Mouse (Mus musculus) CH12F3 (cell line): ENCODE data around the gene Cabp2.
"Not testable (repeated sequence)": the region's sequence is repeated elsewhere in the genome, so short reads cannot be mapped to it uniquely, and the experiment has no call there.

Experiments
- in situ Hi-C: fragments of 300-500 bp; cut with MboI; formaldehyde crosslinking; loops from 2 replicates; pipeline ENCODE4 v1.14.3; 2020; ENCODE audit warnings: low sequenced_read_pairs

The Cabp2 gene

DNA sequence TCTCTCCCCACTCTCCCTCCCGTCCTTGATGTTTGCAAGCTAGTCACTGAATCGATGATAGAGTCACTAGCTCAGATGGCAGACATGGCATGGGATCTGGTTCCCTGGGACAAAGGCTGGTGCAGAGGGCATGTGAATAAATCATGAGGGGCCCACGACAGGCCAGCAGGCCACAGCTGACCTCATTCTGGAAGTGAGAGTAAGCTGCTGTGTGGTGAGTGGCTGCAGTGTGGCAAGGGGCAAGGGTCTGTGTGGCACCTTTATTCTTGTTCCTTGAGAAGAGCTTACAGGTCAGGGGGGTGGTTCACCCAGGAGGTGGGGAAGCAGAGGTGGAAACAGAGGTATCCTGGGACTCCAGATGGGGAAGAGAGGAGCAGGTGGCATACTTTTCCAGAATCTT lies at the start of gene Cabp2:
Gene Cabp2 (plus strand): TSS at position 185 of the 400 bp plus-strand sequence.
- in situ Hi-C loops = no loop called here

GRCm38 (mm10) chr19:4032668-4033067 lies 48.7 kb upstream of the Cabp2 start:
- in situ Hi-C loops = no loop called here

GRCm38 (mm10) chr19:4033298-4033697 lies 48.1 kb upstream of the Cabp2 start:
- in situ Hi-C loops = no loop called here

- in situ Hi-C loops = no loop called here
These were observed 47.6 kb upstream of the Cabp2 start for GRCm38 (mm10) chr19:4033742-4034141.

- in situ Hi-C loops = no loop called here
These were observed 44.9 kb upstream of the Cabp2 start for GRCm38 (mm10) chr19:4036327-4037045.

DNA sequence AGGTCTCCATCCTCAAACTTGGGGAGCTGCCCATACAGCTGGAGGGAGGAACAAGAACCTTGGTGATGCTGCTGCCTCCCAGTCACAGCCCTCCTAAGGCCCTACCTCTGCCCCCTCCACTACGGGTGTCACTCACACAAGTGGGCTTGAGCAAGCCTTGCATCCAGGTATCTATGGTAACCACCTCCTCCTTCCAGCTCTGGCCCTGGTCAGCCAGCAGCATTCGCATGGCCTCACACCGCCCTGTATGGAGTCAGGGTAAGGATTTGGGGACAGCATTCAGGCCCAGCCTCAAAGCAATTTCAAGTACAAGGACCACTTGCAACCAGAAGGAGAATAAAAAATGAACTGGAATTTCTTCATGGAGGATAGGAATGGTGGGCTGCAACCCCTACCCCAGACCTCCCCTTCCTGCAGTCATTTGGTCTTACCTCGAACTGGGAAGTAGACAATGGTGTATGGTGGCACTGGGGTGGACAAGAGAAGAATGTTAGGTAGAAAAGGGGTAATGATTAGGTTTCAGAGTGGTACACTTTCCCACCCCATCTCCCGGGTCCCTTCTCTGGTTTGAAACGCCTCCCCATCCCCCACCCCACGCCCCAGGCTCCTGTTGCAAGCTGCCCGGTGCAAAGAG lies 44.1 kb upstream of the Cabp2 start:
- in situ Hi-C loops = not testable (repeated sequence)

- in situ Hi-C loops = no loop called here
These were observed 43.6 kb upstream of the Cabp2 start, which contains the start of gene Gstp1 for GRCm38 (mm10) chr19:4037788-4038232. Gene Gstp1 (minus strand): TSS chr19:4037985.

GRCm38 (mm10) chr19:4040941-4041340 lies 40.4 kb upstream of the Cabp2 start:
- in situ Hi-C loops = not testable (repeated sequence)

DNA sequence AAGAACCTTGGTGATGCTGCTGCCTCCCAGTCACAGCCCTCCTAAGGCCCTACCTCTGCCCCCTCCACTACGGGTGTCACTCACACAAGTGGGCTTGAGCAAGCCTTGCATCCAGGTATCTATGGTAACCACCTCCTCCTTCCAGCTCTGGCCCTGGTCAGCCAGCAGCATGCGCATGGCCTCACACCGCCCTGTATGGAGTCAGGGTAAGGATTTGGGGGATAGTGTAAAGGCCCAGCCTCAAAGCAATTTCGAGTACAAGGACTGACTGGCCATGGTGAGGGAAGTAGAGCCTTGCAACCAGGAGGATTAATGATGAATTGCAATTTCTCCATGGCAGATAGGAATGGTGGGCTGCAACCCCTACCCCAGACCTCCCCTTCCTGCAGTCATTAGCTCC lies 39.9 kb upstream of the Cabp2 start:
- in situ Hi-C loops = not testable (repeated sequence)

DNA sequence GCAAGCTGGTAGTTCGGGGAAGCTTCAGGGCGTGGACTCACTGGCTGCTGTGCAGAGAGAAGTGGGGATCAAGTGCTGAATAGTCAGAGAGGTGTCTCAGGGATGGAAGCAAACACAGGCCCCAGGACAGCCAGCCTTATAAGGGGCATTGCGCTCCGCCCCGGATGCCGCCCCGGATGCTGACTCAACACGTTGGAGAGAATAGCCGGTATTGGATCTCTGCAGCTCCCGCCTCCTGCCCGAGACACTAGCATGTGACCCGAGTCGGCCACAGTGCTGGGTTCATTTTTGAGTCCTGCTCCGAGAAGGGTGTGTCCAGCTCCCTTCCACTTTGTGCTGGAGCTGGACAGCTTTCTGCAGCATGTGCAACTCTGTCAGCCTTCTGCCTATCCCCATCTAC lies 39.3 kb upstream of the Cabp2 start:
- in situ Hi-C loops = no loop called here

- in situ Hi-C loops = not testable (repeated sequence)
These were observed 37.3 kb upstream of the Cabp2 start for GRCm38 (mm10) chr19:4044109-4044508.

GRCm38 (mm10) chr19:4045966-4046865 lies 35.2 kb upstream of the Cabp2 start, which contains the start of gene Gstp2:
Gene Gstp2 (minus strand): TSS chr19:4046023.
- in situ Hi-C loops = no loop called here

- in situ Hi-C loops = no loop called here
These were observed 34.5 kb upstream of the Cabp2 start for GRCm38 (mm10) chr19:4046866-4047254.

GRCm38 (mm10) chr19:4047859-4048258 lies 33.5 kb upstream of the Cabp2 start:
- in situ Hi-C loops = no loop called here

GRCm38 (mm10) chr19:4049069-4049468 lies 32.3 kb upstream of the Cabp2 start:
- in situ Hi-C loops = not testable (repeated sequence)

- in situ Hi-C loops = no loop called here
These were observed 30.4 kb upstream of the Cabp2 start for GRCm38 (mm10) chr19:4051016-4051415.

DNA sequence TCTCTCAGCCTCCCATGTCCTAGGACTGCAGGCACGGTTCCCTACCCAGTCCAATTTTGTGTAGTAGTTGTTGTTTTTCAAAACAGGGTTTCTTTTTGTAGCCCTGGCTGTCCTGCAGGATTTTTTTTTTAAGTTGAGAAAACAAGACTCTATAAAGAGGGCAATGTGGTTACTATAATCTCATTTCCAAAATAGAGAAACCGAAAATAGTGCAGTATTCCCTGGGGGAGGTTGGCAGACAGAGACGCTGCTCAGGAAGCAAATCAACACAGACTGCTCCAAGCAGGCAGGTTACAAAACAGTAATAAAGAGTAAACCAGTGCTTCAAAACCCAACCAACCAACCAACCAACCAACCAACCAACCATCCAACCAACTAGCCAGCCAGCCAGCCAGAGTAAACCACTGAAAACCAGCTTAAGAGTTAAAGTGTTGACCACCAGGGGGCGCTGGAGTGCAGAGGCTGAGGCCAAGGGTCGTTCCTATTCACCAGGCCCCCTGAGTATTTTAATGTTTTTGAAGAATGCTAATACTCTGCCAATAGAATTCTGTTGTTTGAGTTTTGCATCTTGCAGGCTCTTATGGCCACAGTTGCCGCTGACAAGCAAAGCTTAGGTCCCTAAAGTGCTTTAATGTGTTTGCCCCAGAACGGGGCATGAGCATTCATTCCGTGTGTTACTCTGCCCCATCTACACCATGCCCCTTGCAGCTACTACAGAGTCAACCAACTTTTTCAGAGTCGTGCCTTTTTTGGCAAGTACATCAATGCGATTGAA lies 29.4 kb upstream of the Cabp2 start:
- in situ Hi-C loops = no loop called here

DNA sequence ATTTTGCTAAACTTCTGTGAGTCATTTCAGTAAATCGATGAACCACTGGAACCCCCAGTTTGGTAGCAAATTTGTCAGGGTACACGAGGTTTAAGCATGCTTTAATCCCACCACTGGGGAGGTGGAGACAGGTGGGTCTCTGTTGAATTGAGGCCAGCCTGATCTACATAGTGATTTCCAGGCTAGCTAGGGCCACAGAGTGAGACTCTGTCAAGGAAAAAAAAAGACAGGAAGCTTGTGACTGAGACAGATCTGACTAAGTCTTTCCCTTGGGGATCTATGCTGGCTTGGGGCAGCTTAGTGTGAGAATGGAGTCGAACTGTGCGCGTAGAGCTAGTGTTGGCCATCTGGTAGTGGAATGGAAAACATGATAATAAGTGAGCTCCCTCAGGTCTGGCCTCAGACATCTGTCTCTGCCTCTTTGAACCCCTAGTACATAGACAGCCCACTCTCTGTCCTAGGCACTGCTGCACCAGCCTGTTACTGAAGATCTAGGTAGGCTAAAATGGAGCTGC lies 28.8 kb upstream of the Cabp2 start:
- in situ Hi-C loops = no loop called here

- in situ Hi-C loops = no loop called here
These were observed 26.8 kb upstream of the Cabp2 start for GRCm38 (mm10) chr19:4054613-4055012.

DNA sequence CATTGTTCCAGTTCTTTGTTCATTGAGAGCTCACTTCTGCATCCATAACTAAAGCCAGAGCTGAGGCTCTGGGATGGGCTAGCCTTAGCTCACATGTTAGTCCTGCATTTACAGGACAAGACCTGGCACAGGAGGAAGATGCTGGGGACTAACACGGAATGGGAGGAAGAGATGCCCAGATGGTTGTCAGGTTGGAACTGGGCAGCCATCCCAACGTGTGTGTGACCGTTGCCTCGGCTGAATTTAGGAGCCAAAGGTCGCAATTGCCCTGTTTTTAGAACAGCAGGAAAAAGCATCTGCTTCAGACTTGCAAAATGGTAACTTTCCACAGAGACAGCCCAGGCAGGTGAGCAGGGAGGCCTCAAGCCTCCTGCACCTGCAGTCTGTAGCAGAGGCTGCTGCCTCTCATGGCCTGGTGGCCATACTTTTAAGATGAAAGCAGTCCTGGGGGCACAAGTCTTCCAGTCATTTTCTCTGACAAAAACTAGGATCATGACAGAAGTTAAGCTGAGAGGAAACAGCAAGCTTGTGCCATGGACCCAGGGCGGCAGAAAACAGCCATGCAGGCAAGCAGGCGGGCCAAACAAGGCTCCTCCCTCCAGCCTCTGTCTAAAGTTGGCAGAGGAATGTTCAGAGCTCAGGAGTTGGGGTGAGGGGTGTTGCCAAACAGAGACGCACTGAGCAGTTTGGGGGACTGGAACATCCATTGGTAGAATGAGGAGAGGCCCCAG lies 26.0 kb upstream of the Cabp2 start:
- in situ Hi-C loops = no loop called here
